Mouse (Mus musculus) fibroblast of lung, adult 2 months (primary cell): ENCODE measurements at regions not wholly inside any gene's neighbourhood (a gene's known extent, or its start where the extent isn't known, plus 50 kb on each side); places are given as distances from the start of the nearest gene placed in this dataset.

Source experiments
- DNase-seq: peaks from one replicate; pipeline ENCODE4 v3.0.0-alpha.2; 2011; ENCODE audit warnings: low read depth

- DNase-seq: no peak
Observed at GRCm38 (mm10) chr10:66433490-66433889, 662.4 kb upstream of the Jmjd1c start.

- DNase-seq: peak; percentile 3
Observed at GRCm38 (mm10) chr10:66470684-66471083, 625.2 kb upstream of the Jmjd1c start.

GRCm38 (mm10) chr10:66472038-66472437 lies 623.9 kb upstream of the Jmjd1c start:
- no peak for DNase-seq

GRCm38 (mm10) chr10:66475187-66475735 lies 620.7 kb upstream of the Jmjd1c start:
- DNase-seq: no peak

- DNase-seq: no peak
Observed at GRCm38 (mm10) chr10:66490871-66491270, 605.1 kb upstream of the Jmjd1c start.

GRCm38 (mm10) chr10:66491850-66492249 lies 604.1 kb upstream of the Jmjd1c start:
- no peak for DNase-seq

GRCm38 (mm10) chr10:66539846-66540245 lies 556.1 kb upstream of the Jmjd1c start:
- DNase-seq: no peak

- no peak for DNase-seq
Observed at GRCm38 (mm10) chr10:66546656-66547055, 549.3 kb upstream of the Jmjd1c start.

GRCm38 (mm10) chr10:66547660-66548059 lies 548.3 kb upstream of the Jmjd1c start:
- no peak for DNase-seq

GRCm38 (mm10) chr10:66548073-66548472 lies 547.9 kb upstream of the Jmjd1c start:
- no peak for DNase-seq

- DNase-seq: peak; percentile 3
Observed at GRCm38 (mm10) chr10:66552919-66553318, 543.0 kb upstream of the Jmjd1c start.

GRCm38 (mm10) chr10:66554259-66554658 lies 541.7 kb upstream of the Jmjd1c start:
- DNase-seq: no peak

- no peak for DNase-seq
Observed at GRCm38 (mm10) chr10:66558097-66558840, 537.7 kb upstream of the Jmjd1c start.

GRCm38 (mm10) chr10:66565374-66565773 lies 530.6 kb upstream of the Jmjd1c start:
- DNase-seq: no peak

GRCm38 (mm10) chr10:66574846-66575535 lies 520.9 kb upstream of the Jmjd1c start:
- peak; percentile 32 for DNase-seq

GRCm38 (mm10) chr10:66593001-66593400 lies 502.9 kb upstream of the Jmjd1c start:
- DNase-seq: no peak

GRCm38 (mm10) chr10:66593506-66593905 lies 502.4 kb upstream of the Jmjd1c start:
- no peak for DNase-seq

GRCm38 (mm10) chr10:66597952-66598351 lies 498.0 kb upstream of the Jmjd1c start:
- no peak for DNase-seq

- no peak for DNase-seq
Observed at GRCm38 (mm10) chr10:66607141-66607540, 488.8 kb upstream of the Jmjd1c start.

- DNase-seq: no peak
Observed at GRCm38 (mm10) chr10:66616280-66616679, 479.6 kb upstream of the Jmjd1c start.

GRCm38 (mm10) chr10:66630996-66631395 lies 464.9 kb upstream of the Jmjd1c start:
- DNase-seq: no peak

- no peak for DNase-seq
Observed at GRCm38 (mm10) chr10:66640890-66641847, 454.8 kb upstream of the Jmjd1c start.
